In genomic region chr7:143977491-143977830, GRCm38 (mm10) we compare ENCODE assay signal across 10 mouse cellular contexts. TPM values are rescaled to one million over a fixed set of nuclear protein-coding genes. Genes with fewer than 3 reads are reported as not detected.
A peak's percentile ranks its signal among the peaks of the same experiment; 100 is the strongest.
DNase-seq lines count a peak whose midpoint lies in the region; ATAC-seq and TF ChIP-seq lines count a peak whose summit lies in the region.
"Had no signal": no experiment of that assay in that cellular context is flagged by ENCODE, and none has a peak within 500 bp of the region (broad histone marks: within the 10 kb centered on the region; RNA-seq: fewer than 3 reads in every experiment).

No protein-coding gene starts in this region.

- H3K9ac ChIP-seq in heart, embryonic 12.5 days, result no peak overlapping the region
- peak overlapping the region; percentile 57 for H3K9ac ChIP-seq in ES-E14 (ENCODE audit: insufficient read depth, low read depth, low read length, poor library complexity, severe bottlenecking)
- peak overlapping the region; percentile 65 for H3K9ac ChIP-seq in hindbrain, embryonic 16.5 days (ENCODE audit: low read depth, low read length)
- no peak overlapping the region for H3K9ac ChIP-seq in midbrain, embryonic 12.5 days (replicated peaks)

- H3K4me1 ChIP-seq in heart, embryonic 12.5 days (replicated peaks), result peaks cover 14% of the 10 kb centered on the region
- H3K4me1 ChIP-seq in ES-E14 (ENCODE audit: control insufficient read depth in 2 of 2, insufficient read depth in 2 of 2, low read length in 2 of 2, poor library complexity in 1 of 2), result peaks cover 0 to 7% of the 10 kb centered on the region in 2 experiments; a peak in 1 of 4 replicates
- peaks cover 18% of the 10 kb centered on the region for H3K4me1 ChIP-seq in hindbrain, embryonic 16.5 days (ENCODE audit: control insufficient read depth, insufficient read depth, low read depth, low read length)
- peaks cover 19% of the 10 kb centered on the region for H3K4me1 ChIP-seq in midbrain, embryonic 12.5 days

- DNase-seq in heart, adult 11 months, result no peak
- no peak for DNase-seq in ES-E14 (ENCODE audit: low read depth, low spot score)
- no peak for DNase-seq in right cerebral cortex, adult 2 months (ENCODE audit: low spot score in 2 of 2)
- no peak for DNase-seq in layer of hippocampus, adult 8-10 months (ENCODE audit: low spot score in 2 of 2)
- DNase-seq in thymus, postnatal 25 days, result no peak
- DNase-seq: cerebellum, adult 18-20 months had no signal

- no peak overlapping the region for H3K27ac ChIP-seq in heart, embryonic 12.5 days (ENCODE audit: poor library complexity, severe bottlenecking)
- no peak overlapping the region for H3K27ac ChIP-seq in ES-E14 (ENCODE audit: insufficient read depth, low read depth, low read length, poor library complexity, severe bottlenecking)
- no peak overlapping the region for H3K27ac ChIP-seq in hindbrain, embryonic 16.5 days (ENCODE audit: low read depth, low read length)
- H3K27ac ChIP-seq in midbrain, embryonic 12.5 days (replicated peaks), result no peak overlapping the region
- H3K27ac ChIP-seq: macrophage had no signal

- H3K4me3 ChIP-seq in heart, embryonic 12.5 days, result peak overlapping the region; percentile 57
- H3K4me3 ChIP-seq in ES-E14 (ENCODE audit: insufficient read depth in 1 of 2, low read depth in 1 of 2, low read length in 2 of 2, poor library complexity in 1 of 2, severe bottlenecking in 1 of 2), result peak overlapping the region; percentile 73 to 78
- H3K4me3 ChIP-seq in hindbrain, embryonic 16.5 days (ENCODE audit: low read length), result peak overlapping the region; percentile 64
- H3K4me3 ChIP-seq in midbrain, embryonic 12.5 days, result peak overlapping the region; percentile 53

- no peaks in the 10 kb centered on the region for H3K36me3 ChIP-seq in heart, embryonic 12.5 days
- H3K36me3 ChIP-seq in ES-E14 (ENCODE audit: control insufficient read depth, insufficient read depth, low read length, poor library complexity, severe bottlenecking), result no peaks in the 10 kb centered on the region
- H3K36me3 ChIP-seq in hindbrain, embryonic 16.5 days (ENCODE audit: control insufficient read depth, insufficient read depth, low read length), result no peaks in the 10 kb centered on the region
- H3K36me3 ChIP-seq in midbrain, embryonic 12.5 days, result no peaks in the 10 kb centered on the region

- no peak for ATAC-seq in heart, embryonic 12.5 days (ENCODE audit: insufficient number of reproducible peaks, low FRiP score)
- ATAC-seq in hindbrain, embryonic 16.5 days, result no peak
- no peak for ATAC-seq in midbrain, embryonic 12.5 days (ENCODE audit: low FRiP score, low read depth)

- H3K27me3 ChIP-seq in heart, embryonic 12.5 days (replicated peaks), result peaks cover 93% of the 10 kb centered on the region
- peaks cover 35% of the 10 kb centered on the region for H3K27me3 ChIP-seq in hindbrain, embryonic 16.5 days (replicated peaks; ENCODE audit: control insufficient read depth, insufficient read depth, low read length)
- peaks cover 75% of the 10 kb centered on the region for H3K27me3 ChIP-seq in midbrain, embryonic 12.5 days

- 14% methylated on average over 5 of the region's 5 CpGs for WGBS in heart, embryonic 12.5 days
- WGBS in hindbrain, embryonic 16.5 days, result 16% methylated on average over 5 of the region's 5 CpGs
- WGBS in midbrain, embryonic 12.5 days, result 19% methylated on average over 5 of the region's 5 CpGs

- no peaks in the 10 kb centered on the region for H3K9me3 ChIP-seq in heart, embryonic 12.5 days (replicated peaks)
- no peaks in the 10 kb centered on the region for H3K9me3 ChIP-seq in ES-E14 (ENCODE audit: control insufficient read depth, insufficient read depth, low read depth, low read length)
- no peaks in the 10 kb centered on the region for H3K9me3 ChIP-seq in hindbrain, embryonic 16.5 days (ENCODE audit: control insufficient read depth, low read length)
- no peaks in the 10 kb centered on the region for H3K9me3 ChIP-seq in midbrain, embryonic 12.5 days

- peak overlapping the region; percentile 96 for H3K4me2 ChIP-seq in heart, embryonic 12.5 days
- peak overlapping the region; percentile 100 for H3K4me2 ChIP-seq in hindbrain, embryonic 16.5 days (ENCODE audit: low read length)
- peak overlapping the region; percentile 98 for H3K4me2 ChIP-seq in midbrain, embryonic 12.5 days (replicated peaks)

- in situ Hi-C loops in ES-E14 (cut with MboI; ENCODE audit: low sequenced_read_pairs in 2 of 2, unreplicated experiment in 2 of 2), result no loop called here

TF ChIP-seq in ES-E14, 5 proteins besides CTCF, POLR2A, EP300 and RAD21:
- TF ChIP-seq ZNF384 (IDR thresholded peaks at IDR 0.05; ENCODE audit: low read depth, low read length) (no peak), HCFC1 (IDR thresholded peaks at IDR 0.05; ENCODE audit: borderline replicate concordance, insufficient read depth, low read length) (no peak), MAFK (IDR thresholded peaks at IDR 0.05; ENCODE audit: insufficient read depth, low read depth, low read length) (no peak), ZC3H11A (IDR thresholded peaks at IDR 0.05; ENCODE audit: borderline replicate concordance, low read depth, low read length) (no peak), CHD2 (IDR thresholded peaks at IDR 0.05; ENCODE audit: low read depth, low read length) (no peak)

RNA-seq across cellular contexts. Expression of gene Shank2, which starts 24.3 kb away (rescaled TPM):
- polyA plus RNA-seq in heart, embryonic 12.5 days (2016; fragmentation: Nextera tagmentation; extraction: Ambion mirVana), result 0.12 and 0.27 TPM in 2 replicates
- total RNA-seq in ES-E14 (2012; rRNA removed), result 0.94 and 1.3 TPM in 2 replicates
- polyA plus RNA-seq in hindbrain, embryonic 16.5 days (2015; fragmentation: Nextera tagmentation; extraction: Ambion mirVana), result 8.9 and 9.0 TPM in 2 replicates
- polyA plus RNA-seq in midbrain, embryonic 12.5 days (2016; fragmentation: Nextera tagmentation; extraction: Ambion mirVana), result 2.8 and 3.3 TPM in 2 replicates
- total RNA-seq in layer of hippocampus, adult 8-10 months (2022), result 100 to 1,000 TPM; 100 to 137 (median 119) TPM
- polyA plus RNA-seq: macrophage had no signal

Comparison
In these comparisons a context has a peak if more than half of its experiments do, and no peak if none do; other contexts are left out.
1. H3K9ac ChIP-seq: peak in ES-E14 (single experiment) and hindbrain, embryonic 16.5 days (single experiment); none in heart, embryonic 12.5 days (single experiment) and midbrain, embryonic 12.5 days (single experiment).
2. Peak in every context shown above with its lines, with median percentiles within 50 percentile points of each other: H3K4me2 ChIP-seq and H3K4me3 ChIP-seq.